In the genomic region with DNA sequence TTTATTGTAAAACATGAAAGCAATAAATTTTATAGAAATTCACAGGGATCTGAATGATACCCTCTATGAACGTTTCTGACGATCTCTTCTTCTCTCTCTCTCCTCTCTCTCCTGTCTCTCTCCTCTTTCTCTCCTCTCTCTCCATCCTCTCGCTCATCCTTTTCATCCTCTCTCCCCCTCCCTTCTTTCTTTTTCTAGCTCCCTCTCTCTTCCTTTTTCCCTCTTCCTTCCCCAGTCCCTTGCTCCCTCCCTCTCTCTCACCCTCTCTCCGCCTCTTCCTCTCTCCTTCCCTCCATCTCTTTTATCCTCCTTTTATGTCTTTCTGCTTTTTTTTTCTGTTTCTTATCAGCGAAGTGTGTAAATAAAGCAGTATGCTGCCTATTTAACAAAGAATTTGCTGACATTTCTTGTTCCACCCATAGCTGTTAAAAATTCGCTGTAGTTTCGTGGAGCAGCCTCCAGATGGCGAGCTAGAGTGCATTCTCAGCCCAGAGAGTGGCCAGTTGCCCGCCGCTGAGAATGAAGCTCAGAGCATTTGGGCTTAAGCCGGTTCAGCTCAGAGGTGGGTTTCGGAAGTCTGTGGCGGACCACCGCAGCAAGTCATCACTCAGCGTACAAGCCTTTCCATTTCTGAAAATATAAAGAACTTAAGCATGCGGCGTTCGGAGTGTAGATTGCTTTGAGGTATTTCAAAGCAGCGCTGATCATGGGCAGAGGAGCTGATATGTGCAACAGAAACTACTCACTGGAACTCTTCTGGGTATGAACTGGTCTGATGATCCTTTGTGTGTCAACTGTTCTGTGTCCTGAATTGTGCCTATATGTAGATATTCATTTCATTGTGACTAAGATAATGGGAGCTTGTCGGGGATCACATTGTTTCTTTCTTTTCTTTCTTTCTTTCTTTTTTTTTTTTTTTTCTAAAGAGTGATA, we compare ENCODE assay signal across 8 mouse cellular contexts. TPM values are rescaled to one million over a fixed set of nuclear protein-coding genes. Genes with fewer than 3 reads are reported as not detected.
DNase-seq lines count a peak whose midpoint lies in the region; ATAC-seq and TF ChIP-seq lines count a peak whose summit lies in the region.

No protein-coding gene starts in this region.

- peak overlapping the region; percentile 58 for H3K27ac ChIP-seq in forebrain, postnatal 0 days (ENCODE audit: low read depth, low read length)
- H3K27ac ChIP-seq in hindbrain, postnatal 0 days: peak overlapping the region; percentile 62; the same call in 1 of the 2 replicates
- no peak overlapping the region for H3K27ac ChIP-seq in midbrain, embryonic 10.5 days (replicated peaks)
- H3K27ac ChIP-seq in stomach, embryonic 16.5 days (ENCODE audit: low read length): no peak overlapping the region

- TF ChIP-seq CTCF in forebrain, postnatal 0 days (IDR thresholded peaks at IDR 0.05; ENCODE audit: low read depth): peak; percentile 81
- TF ChIP-seq CTCF in hindbrain, postnatal 0 days (IDR thresholded peaks at IDR 0.05; ENCODE audit: low read depth): peak; percentile 82

- no peaks in the 10 kb centered on the region for H3K36me3 ChIP-seq in forebrain, postnatal 0 days (ENCODE audit: insufficient read depth)
- H3K36me3 ChIP-seq in hindbrain, postnatal 0 days (ENCODE audit: insufficient read depth, low read length): no peaks in the 10 kb centered on the region
- no peaks in the 10 kb centered on the region for H3K36me3 ChIP-seq in midbrain, embryonic 10.5 days
- H3K36me3 ChIP-seq in stomach, embryonic 16.5 days (ENCODE audit: control insufficient read depth, insufficient read depth, low read length): no peaks in the 10 kb centered on the region

- peak overlapping the region; percentile 40 for H3K4me2 ChIP-seq in forebrain, postnatal 0 days (ENCODE audit: low read depth)
- peak overlapping the region; percentile 59 for H3K4me2 ChIP-seq in hindbrain, postnatal 0 days (ENCODE audit: low read depth, low read length)
- peak overlapping the region; percentile 68 for H3K4me2 ChIP-seq in stomach, embryonic 16.5 days (ENCODE audit: low read depth, low read length)

- WGBS in forebrain, postnatal 0 days: 5% methylated on average over 20 of the region's 20 CpGs
- WGBS in hindbrain, postnatal 0 days: 8% methylated on average over 20 of the region's 20 CpGs
- WGBS in midbrain, embryonic 10.5 days: 13% methylated on average over 20 of the region's 20 CpGs
- 7% methylated on average over 20 of the region's 20 CpGs for WGBS in stomach, embryonic 16.5 days

- H3K9ac ChIP-seq in forebrain, postnatal 0 days: peak overlapping the region; percentile 51
- peak overlapping the region; percentile 44 for H3K9ac ChIP-seq in hindbrain, postnatal 0 days (replicated peaks; ENCODE audit: low read length)
- H3K9ac ChIP-seq in stomach, embryonic 16.5 days (ENCODE audit: low read length): peak overlapping the region; percentile 70

- H3K27me3 ChIP-seq in forebrain, postnatal 0 days (ENCODE audit: insufficient read depth, low read length): no peaks in the 10 kb centered on the region
- no peaks in the 10 kb centered on the region for H3K27me3 ChIP-seq in hindbrain, postnatal 0 days (ENCODE audit: insufficient read depth, low read length)
- no peaks in the 10 kb centered on the region for H3K27me3 ChIP-seq in midbrain, embryonic 10.5 days (ENCODE audit: low read depth, poor library complexity, severe bottlenecking)
- peaks cover 3% of the 10 kb centered on the region; the same call in 1 of the 2 replicates for H3K27me3 ChIP-seq in stomach, embryonic 16.5 days (ENCODE audit: control insufficient read depth, insufficient read depth, low read length)

- ATAC-seq in forebrain, postnatal 0 days: peak; percentile 93
- peak; percentile 92 for ATAC-seq in hindbrain, postnatal 0 days
- ATAC-seq in stomach, embryonic 16.5 days (ENCODE audit: insufficient read depth, low FRiP score): peak; percentile 68; the same call in 1 of the 2 replicates

- DNase-seq in NIH3T3 (ENCODE audit: low read depth): peak; percentile 66
- peak; percentile 68 to 81 for DNase-seq in cerebellum, adult 18-20 months
- DNase-seq in forebrain, postnatal 0 days: peak; percentile 90
- DNase-seq in hindbrain, postnatal 0 days (ENCODE audit: low spot score): peak; percentile 86
- peak; percentile 87 to 89 for DNase-seq in left cerebral cortex, postnatal 25 days (ENCODE audit: low spot score in 2 of 2)
- DNase-seq in midbrain, embryonic 10.5 days (ENCODE audit: low spot score): peak; percentile 77
- DNase-seq in thymus, postnatal 0 days (ENCODE audit: low spot score): no peak

- intact Hi-C loops in left cerebral cortex, postnatal 25 days (cut with DNase I): loop anchor here (2.0 kb wide), 1 partner anchor 335 kb away; no protein-coding TSS in a partner anchor

- H3K4me3 ChIP-seq in forebrain, postnatal 0 days (ENCODE audit: low read depth, low read length): peak overlapping the region; percentile 51
- peak overlapping the region; percentile 43 for H3K4me3 ChIP-seq in hindbrain, postnatal 0 days (ENCODE audit: low read length)
- peak overlapping the region; percentile 47 for H3K4me3 ChIP-seq in midbrain, embryonic 10.5 days
- peak overlapping the region; percentile 48 for H3K4me3 ChIP-seq in stomach, embryonic 16.5 days (replicated peaks; ENCODE audit: low read length)

- no peaks in the 10 kb centered on the region for H3K9me3 ChIP-seq in forebrain, postnatal 0 days (ENCODE audit: low read length)
- H3K9me3 ChIP-seq in hindbrain, postnatal 0 days (ENCODE audit: low read length): no peaks in the 10 kb centered on the region
- H3K9me3 ChIP-seq in midbrain, embryonic 10.5 days (replicated peaks): no peaks in the 10 kb centered on the region
- H3K9me3 ChIP-seq in stomach, embryonic 16.5 days (replicated peaks; ENCODE audit: control insufficient read depth, low read length): no peaks in the 10 kb centered on the region

- H3K4me1 ChIP-seq in forebrain, postnatal 0 days (ENCODE audit: insufficient read depth): peaks cover 3% of the 10 kb centered on the region; the same call in 1 of the 2 replicates
- H3K4me1 ChIP-seq in hindbrain, postnatal 0 days (ENCODE audit: insufficient read depth, low read length): no peaks in the 10 kb centered on the region
- no peaks in the 10 kb centered on the region; the same call in 1 of the 2 replicates for H3K4me1 ChIP-seq in midbrain, embryonic 10.5 days
- no peaks in the 10 kb centered on the region for H3K4me1 ChIP-seq in stomach, embryonic 16.5 days (ENCODE audit: control insufficient read depth, insufficient read depth, low read length)

RNA-seq across cellular contexts. Expression of gene Slitrk3, which starts 8.5 kb away (rescaled TPM):
- total RNA-seq in forebrain, postnatal 0 days (2014; rRNA removed): 21.1 and 30.4 TPM in 2 replicates
- polyA plus RNA-seq in forebrain, postnatal 0 days (2015; fragmentation: Nextera tagmentation; extraction: Ambion mirVana): 8.4 and 20.1 TPM in 2 replicates
- 25.7 and 30.5 TPM in 2 replicates for total RNA-seq in hindbrain, postnatal 0 days (2014; rRNA removed)
- polyA plus RNA-seq in hindbrain, postnatal 0 days (2015; fragmentation: Nextera tagmentation; extraction: Ambion mirVana): 18.7 and 20.0 TPM in 2 replicates
- total RNA-seq in left cerebral cortex, postnatal 25 days (2021): 10 to 100 TPM; 68.8 to 70.9 TPM
- 0.52 and 1.3 TPM in 2 replicates for polyA plus RNA-seq in midbrain, embryonic 10.5 days (2016; fragmentation: Nextera tagmentation; extraction: Ambion mirVana)
- 2.5 and 3.3 TPM in 2 replicates for polyA plus RNA-seq in stomach, embryonic 16.5 days (2015; fragmentation: Nextera tagmentation; extraction: Ambion mirVana)
- polyA plus RNA-seq in thymus, postnatal 0 days (2015; fragmentation: Nextera tagmentation; extraction: Ambion mirVana): not detected in 2 replicates

Comparison
In these comparisons a context has a peak if more than half of its experiments do, and no peak if none do; other contexts are left out.
1. H3K27ac ChIP-seq: peak in forebrain, postnatal 0 days (single experiment) and hindbrain, postnatal 0 days (single experiment); none in midbrain, embryonic 10.5 days (single experiment) and stomach, embryonic 16.5 days (single experiment).
2. Peak in every context shown above with its lines, with median percentiles within 50 percentile points of each other: ATAC-seq, H3K4me2 ChIP-seq, H3K4me3 ChIP-seq and H3K9ac ChIP-seq.